Mouse (Mus musculus) midbrain, embryonic 11.5 days (tissue): ENCODE data around the gene Dedd2. TPM values are rescaled to one million over a fixed set of nuclear protein-coding genes. Genes with fewer than 3 reads are reported as not detected.

Experiments
- ATAC-seq: fragments of 200-750 bp; cut with Nextera tagmentation; 2 replicates; pipeline ENCODE4 v1.8.0; 2017; ENCODE audit warnings: moderate TSS enrichment, moderate library complexity; ENCODE audit not compliant: low FRiP score
- DNase-seq: peaks from one replicate; pipeline ENCODE4 v3.0.0; 2015; ENCODE audit warnings: low spot score; ENCODE audit errors: missing footprints
- H3K27ac ChIP-seq: fragments of 300-500 bp; sonication (generic); 2 replicates; pipeline ENCODE4 v1.5.1; 2014; ENCODE audit warnings: low read depth, low read length
- H3K27me3 ChIP-seq: fragments of 300-500 bp; sonication (generic); 2 replicates; pipeline ENCODE4 v1.6.1; 2014; ENCODE audit warnings: mild to moderate bottlenecking, low read length, moderate library complexity, mixed read lengths; ENCODE audit not compliant: control insufficient read depth, insufficient read depth
- H3K36me3 ChIP-seq: fragments of 300-500 bp; sonication (generic); 2 replicates; pipeline ENCODE4 v1.6.1; 2014; ENCODE audit warnings: mild to moderate bottlenecking, low read length, moderate library complexity, mixed read lengths; ENCODE audit not compliant: control insufficient read depth, insufficient read depth
- H3K4me1 ChIP-seq: fragments of 300-500 bp; sonication (generic); 2 replicates; pipeline ENCODE4 v1.6.1; 2014; ENCODE audit warnings: low read length; ENCODE audit not compliant: control insufficient read depth, insufficient read depth
- H3K4me2 ChIP-seq: fragments of 300-500 bp; sonication (generic); 2 replicates; pipeline ENCODE4 v1.6.1; 2014; ENCODE audit warnings: mild to moderate bottlenecking, moderate library complexity
- H3K4me3 ChIP-seq: fragments of 300-500 bp; sonication (generic); 2 replicates; pipeline ENCODE4 v1.5.1; 2014; ENCODE audit warnings: low read depth, low read length
- H3K9ac ChIP-seq: fragments of 300-500 bp; sonication (generic); 2 replicates; pipeline ENCODE4 v1.6.1; 2014; ENCODE audit warnings: low read length
- H3K9me3 ChIP-seq: fragments of 300-500 bp; sonication (generic); 2 replicates; pipeline ENCODE4 v1.6.1; 2016; ENCODE audit warnings: low read length; ENCODE audit not compliant: control insufficient read depth
- WGBS: fragments of 180-500 bp; shearing (Covaris S2); extraction: QIAGEN DNeasy Blood & Tissue Kit; methylation state at CpG from one replicate; pipeline ENCODE4 v1.1.7; 2014; 5-methylcytosine and 5-hydroxymethylcytosine counted together
- polyA plus RNA-seq: library from polyadenylated mRNA; unstranded; fragments of >200 nt; fragmentation: Nextera tagmentation; extraction: Ambion mirVana; gene quantifications from 2 replicates; pipeline ENCODE4 v1.2.1, GENCODE M21; 2014

The Dedd2 gene
- polyA plus RNA-seq, 1 experiment from 2014 or later, result 7.7 TPM

DNA sequence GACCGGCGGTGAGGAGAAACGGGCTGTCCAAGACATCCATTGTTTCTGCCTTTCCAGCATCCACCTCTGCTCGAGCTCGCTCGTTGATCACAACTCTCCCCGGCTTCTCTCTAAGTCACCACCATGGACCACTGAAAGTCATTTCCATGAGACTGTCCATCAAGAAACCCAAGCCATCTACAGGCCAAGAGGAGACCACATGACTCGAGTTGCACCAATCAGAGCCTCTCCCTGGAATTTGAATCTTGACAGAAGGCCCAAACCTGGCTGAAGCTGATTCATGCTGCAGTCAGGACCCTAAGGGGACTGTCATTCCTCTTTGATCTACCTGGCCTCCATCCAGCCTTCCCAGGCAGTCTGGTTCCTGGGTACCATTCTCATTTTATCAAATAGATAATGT lies 28.3 kb downstream of the Dedd2 start:
- 76% methylated on average over 8 of the region's 8 CpGs for WGBS

GRCm38 (mm10) chr7:25190806-25191205 lies 29.6 kb downstream of the Dedd2 start:
- no peak for ATAC-seq
- 89% methylated on average over 11 of the region's 11 CpGs for WGBS
- Histone ChIP-seq H3K27me3 (no peaks in the 10 kb centered on the region; the same call in 1 of the 2 replicates), H3K27ac (no peak overlapping the region), H3K9me3 (no peaks in the 10 kb centered on the region), H3K36me3 (no peaks in the 10 kb centered on the region), H3K4me2 (no peak overlapping the region), H3K9ac (no peak overlapping the region), H3K4me3 (no peak overlapping the region), H3K4me1 (no peaks in the 10 kb centered on the region)
- no peak for DNase-seq

More for the DNA sequence above, 28.3 kb downstream of the Dedd2 start:
- no peaks in the 10 kb centered on the region for H3K4me1 ChIP-seq
- no peak overlapping the region for H3K27ac ChIP-seq
- DNase-seq (no peak), ATAC-seq (no peak)
- no peak overlapping the region for H3K9ac ChIP-seq
- H3K36me3 ChIP-seq, result no peaks in the 10 kb centered on the region
- H3K4me3 ChIP-seq, result no peak overlapping the region
- no peak overlapping the region for H3K4me2 ChIP-seq
- H3K9me3 ChIP-seq, result no peaks in the 10 kb centered on the region
- H3K27me3 ChIP-seq, result no peaks in the 10 kb centered on the region; the same call in 1 of the 2 replicates

GRCm38 (mm10) chr7:25187662-25188650 lies 32.5 kb downstream of the Dedd2 start:
- Histone ChIP-seq H3K9me3 (no peaks in the 10 kb centered on the region), H3K27me3 (peaks cover 5% of the 10 kb centered on the region), H3K27ac (no peak overlapping the region), H3K36me3 (no peaks in the 10 kb centered on the region), H3K4me2 (no peak overlapping the region), H3K4me3 (no peak overlapping the region), H3K9ac (no peak overlapping the region), H3K4me1 (no peaks in the 10 kb centered on the region)
- peak; percentile 92 for ATAC-seq
- DNase-seq, result peak; percentile 99
- 29% methylated on average over 21 of the region's 21 CpGs for WGBS

GRCm38 (mm10) chr7:25184091-25184490 lies 36.3 kb downstream of the Dedd2 start:
- Histone ChIP-seq H3K27me3 (peaks cover 33% of the 10 kb centered on the region), H3K4me2 (no peak overlapping the region)
- no peak for DNase-seq

GRCm38 (mm10) chr7:25181814-25182213 lies 38.6 kb downstream of the Dedd2 start:
- Histone ChIP-seq H3K36me3 (no peaks in the 10 kb centered on the region), H3K4me2 (peak overlapping the region; percentile 41), H3K27me3 (peaks cover 40% of the 10 kb centered on the region), H3K9ac (0 out of 2 replicates have a peak overlapping the region, but pooled peaks have one; percentile 4), H3K4me3 (peak overlapping the region; percentile 6; the same call in 1 of the 2 replicates), H3K4me1 (peaks cover 22% of the 10 kb centered on the region), H3K9me3 (no peaks in the 10 kb centered on the region), H3K27ac (no peak overlapping the region)
- DNase-seq, result peak; percentile 91
- no peak for ATAC-seq
- 5% methylated on average over 21 of the region's 21 CpGs for WGBS

More at GRCm38 (mm10) chr7:25184091-25184490, 36.3 kb downstream of the Dedd2 start:
- 85% methylated on average over 6 of the region's 6 CpGs for WGBS
- H3K4me1 ChIP-seq, result peaks cover 12% of the 10 kb centered on the region
- H3K9me3 ChIP-seq, result no peaks in the 10 kb centered on the region
- H3K9ac ChIP-seq, result no peak overlapping the region
- H3K36me3 ChIP-seq, result no peaks in the 10 kb centered on the region
- H3K27ac ChIP-seq, result no peak overlapping the region
- no peak for ATAC-seq
- H3K4me3 ChIP-seq, result no peak overlapping the region

- Histone ChIP-seq H3K27ac (no peak overlapping the region), H3K4me2 (peak overlapping the region; percentile 41), H3K9ac (0 out of 2 replicates have a peak overlapping the region, but pooled peaks have one; percentile 22), H3K4me3 (peak overlapping the region; percentile 6; the same call in 1 of the 2 replicates), H3K36me3 (no peaks in the 10 kb centered on the region), H3K4me1 (peaks cover 22% of the 10 kb centered on the region), H3K9me3 (no peaks in the 10 kb centered on the region), H3K27me3 (peaks cover 40% of the 10 kb centered on the region)
- DNase-seq, result peak; percentile 95
- WGBS, result 2% methylated on average over 15 of the region's 15 CpGs
- ATAC-seq, result no peak
These were observed 39.1 kb downstream of the Dedd2 start for GRCm38 (mm10) chr7:25181331-25181790.

DNA sequence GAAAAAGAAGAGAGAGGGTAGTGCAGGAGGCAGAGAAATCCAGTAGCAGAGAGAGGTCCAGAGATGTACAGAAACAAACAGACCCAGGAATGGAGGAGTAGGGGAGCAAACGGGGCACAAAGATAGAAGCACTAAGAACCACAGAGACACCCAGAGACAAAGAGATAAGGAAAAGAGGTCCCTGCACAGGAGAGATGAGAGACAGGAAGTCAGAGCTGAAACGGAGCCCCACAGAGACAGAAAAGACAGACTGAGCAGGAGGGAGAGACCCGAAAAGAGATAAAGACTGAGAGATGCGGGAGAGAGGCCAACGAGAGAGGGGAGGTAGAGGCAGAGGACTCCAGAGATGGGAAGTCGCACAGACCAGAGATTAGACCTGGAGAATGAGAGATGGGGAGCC lies 39.9 kb downstream of the Dedd2 start:
- Histone ChIP-seq H3K4me2 (peak overlapping the region; percentile 80), H3K4me1 (peaks cover 28% of the 10 kb centered on the region), H3K27me3 (peaks cover 40% of the 10 kb centered on the region), H3K9ac (peak overlapping the region; percentile 85; the same call in 1 of the 2 replicates), H3K9me3 (no peaks in the 10 kb centered on the region), H3K36me3 (no peaks in the 10 kb centered on the region), H3K27ac (0 out of 2 replicates have a peak overlapping the region, but pooled peaks have one; percentile 27), H3K4me3 (peak overlapping the region; percentile 53)
- ATAC-seq (no peak), DNase-seq (no peak)
- 4% methylated on average over 6 of the region's 6 CpGs for WGBS

DNA sequence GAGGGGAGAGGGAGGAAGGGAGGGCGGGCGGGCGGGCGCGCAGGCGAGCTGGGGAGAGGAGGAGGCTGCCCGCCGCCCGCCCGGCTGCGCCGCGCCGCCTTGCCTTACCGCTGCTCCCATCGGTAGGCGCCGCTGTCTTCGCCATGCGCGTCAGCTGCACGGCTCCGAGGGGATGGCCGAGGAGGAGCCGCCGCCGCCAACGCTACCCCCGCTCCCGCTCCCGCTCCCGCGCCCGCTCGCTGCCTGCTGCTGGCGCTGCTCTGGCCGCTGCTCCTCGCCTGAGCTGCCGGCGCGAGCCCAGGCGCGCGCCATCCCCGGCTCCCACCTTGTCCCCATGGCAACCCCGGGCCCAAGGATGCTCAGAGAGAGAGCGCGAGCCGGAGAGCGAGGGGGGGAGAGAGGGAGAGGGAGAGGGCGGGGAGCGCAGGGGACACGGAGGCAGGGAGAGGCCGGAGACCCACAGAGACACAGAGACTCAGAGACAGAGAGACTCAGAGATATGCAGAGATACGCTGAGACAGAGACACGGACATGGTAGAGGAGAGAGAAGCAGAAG lies 40.7 kb downstream of the Dedd2 start, which contains the start of gene Pou2f2:
Gene Pou2f2 (minus strand): TSS at position 121 of the 556 bp plus-strand sequence.
- H3K4me2 ChIP-seq, result peak within 1 kb of the TSS; percentile 80
- H3K36me3 ChIP-seq, result no peaks in the 10 kb centered on the region
- peaks cover 40% of the 10 kb centered on the region for H3K27me3 ChIP-seq
- H3K9me3 ChIP-seq, result no peaks in the 10 kb centered on the region
- ATAC-seq, result peak; percentile 92
- 1% methylated on average over 47 of the region's 56 CpGs for WGBS
- peak within 1 kb of the TSS; percentile 53 for H3K4me3 ChIP-seq
- peak; percentile 98 for DNase-seq
- peaks cover 36% of the 10 kb centered on the region for H3K4me1 ChIP-seq
- peak within 1 kb of the TSS; percentile 91 for H3K27ac ChIP-seq
- H3K9ac ChIP-seq, result peak within 1 kb of the TSS; percentile 85
